ENCODE assay signal across 22 mouse cellular contexts in genomic region chr14:53545351-53545750, GRCm38 (mm10).
DNase-seq lines count a peak whose midpoint lies in the region; ATAC-seq lines count a peak whose summit lies in the region.
"Had no signal": no experiment of that assay in that cellular context is flagged by ENCODE, and none has a peak within 500 bp of the region (broad histone marks: within the 10 kb centered on the region; RNA-seq: fewer than 3 reads in every experiment).

No protein-coding gene starts in this region.

- no peaks in the 10 kb centered on the region for H3K9me3 ChIP-seq in heart, embryonic 12.5 days (replicated peaks)
- H3K9me3 ChIP-seq: embryonic facial prominence, embryonic 10.5 days; forebrain, embryonic 15.5 days; G1E; heart, embryonic 10.5 days; heart, embryonic 15.5 days; hindbrain, embryonic 13.5 days had no signal

- no peaks in the 10 kb centered on the region for H3K27me3 ChIP-seq in heart, embryonic 12.5 days (replicated peaks)
- H3K27me3 ChIP-seq: forebrain, embryonic 15.5 days; heart, embryonic 15.5 days; hindbrain, embryonic 13.5 days had no signal

- H3K36me3 ChIP-seq in heart, embryonic 12.5 days, result no peaks in the 10 kb centered on the region
- H3K36me3 ChIP-seq: embryonic facial prominence, embryonic 10.5 days; forebrain, embryonic 15.5 days; G1E; heart, embryonic 10.5 days; heart, embryonic 15.5 days; hindbrain, embryonic 13.5 days had no signal

- peak; percentile 36 for DNase-seq in CD4-positive, CD25-positive, alpha-beta regulatory T cell, adult 2 months (ENCODE audit: low read depth, low spot score)
- peak; percentile 41 for DNase-seq in naive thymus-derived CD4-positive, alpha-beta T cell, adult 2 months (ENCODE audit: low read depth)
- DNase-seq in thymus, postnatal 10 days (ENCODE audit: low spot score in 2 of 2), result peak; percentile 36 to 55
- peak; percentile 55 for DNase-seq in thymus, postnatal 4 days
- no peak for DNase-seq in cerebellum, adult 11 months
- DNase-seq: adrenal gland, adult 8-10 months; adrenal gland, postnatal 36 days; B cell, adult 2 months; cerebellum, adult 9-10 months; cerebellum, postnatal 36 days; gastrocnemius, postnatal 36 days; heart, adult 18-20 months; heart, postnatal 14 days had no signal

- H3K4me1 ChIP-seq in heart, embryonic 12.5 days (replicated peaks), result no peaks in the 10 kb centered on the region
- H3K4me1 ChIP-seq: embryonic facial prominence, embryonic 10.5 days; forebrain, embryonic 15.5 days; heart, embryonic 10.5 days; heart, embryonic 15.5 days; hindbrain, embryonic 13.5 days had no signal

- WGBS in heart, embryonic 12.5 days, result 52% methylated on average over 5 of the region's 5 CpGs

- H3K9ac ChIP-seq in heart, embryonic 12.5 days, result no peak overlapping the region
- H3K9ac ChIP-seq: forebrain, embryonic 15.5 days; heart, embryonic 15.5 days; hindbrain, embryonic 13.5 days had no signal

- H3K4me3 ChIP-seq in heart, embryonic 12.5 days, result no peak overlapping the region
- H3K4me3 ChIP-seq: embryonic facial prominence, embryonic 10.5 days; forebrain, embryonic 15.5 days; heart, embryonic 10.5 days; heart, embryonic 15.5 days; hindbrain, embryonic 13.5 days had no signal

- H3K4me2 ChIP-seq in heart, embryonic 12.5 days, result no peak overlapping the region
- H3K4me2 ChIP-seq: forebrain, embryonic 15.5 days; heart, embryonic 15.5 days; hindbrain, embryonic 13.5 days had no signal

- H3K27ac ChIP-seq in heart, embryonic 12.5 days (ENCODE audit: poor library complexity, severe bottlenecking), result no peak overlapping the region
- H3K27ac ChIP-seq: embryonic facial prominence, embryonic 10.5 days; forebrain, embryonic 15.5 days; heart, embryonic 10.5 days; heart, embryonic 15.5 days; hindbrain, embryonic 13.5 days; hindbrain, postnatal 0 days had no signal

- ATAC-seq in CD4-positive, CD25-positive, alpha-beta regulatory T cell, adult 4 months, result no peak
- ATAC-seq in heart, embryonic 12.5 days (ENCODE audit: insufficient number of reproducible peaks, low FRiP score), result no peak
- ATAC-seq: forebrain, embryonic 15.5 days; hindbrain, postnatal 0 days had no signal
